Mouse (Mus musculus): ENCODE results near the gene Mphosph9. TPM values are rescaled to one million over a fixed set of nuclear protein-coding genes. Genes with fewer than 3 reads are reported as not detected.
"Not testable (repeated sequence)": the region's sequence is repeated elsewhere in the genome, so short reads cannot be mapped to it uniquely, and the experiment has no call there.

Mphosph9 gene
- polyA plus RNA-seq, 1 experiment from 2014 or later: 4.9 TPM

DNA sequence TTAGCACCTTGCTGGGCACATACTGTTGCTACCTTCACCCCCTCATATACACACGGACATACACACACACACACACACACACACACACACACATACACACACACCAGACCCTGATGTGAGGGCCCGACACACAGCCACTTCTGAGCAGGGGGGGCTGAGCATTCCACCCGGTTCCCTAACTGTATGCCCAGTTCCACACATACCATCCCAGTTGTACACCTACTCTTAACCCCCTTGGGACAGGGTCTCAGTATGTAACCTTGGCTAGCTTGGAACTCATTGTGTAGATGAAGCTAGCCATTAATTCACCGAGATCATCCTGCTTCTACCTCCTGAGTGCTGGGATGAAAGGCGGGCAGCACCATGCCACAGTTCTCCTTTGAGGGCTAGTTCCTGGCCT is 107.2 kb downstream of the Mphosph9 start:
- Histone ChIP-seq H3K9me3 (replicated peaks) (no peaks in the 10 kb centered on the region), H3K36me3 (replicated peaks) (no peaks in the 10 kb centered on the region), H3K4me2 (no peak overlapping the region), H3K27me3 (no peaks in the 10 kb centered on the region), H3K4me1 (replicated peaks) (peaks cover 32% of the 10 kb centered on the region), H3K27ac (replicated peaks) (no peak overlapping the region), H3K9ac (no peak overlapping the region), H3K4me3 (replicated peaks) (no peak overlapping the region)
- WGBS (ENCODE audit: insufficient replicate concordance): 83% methylated on average over 5 of the region's 5 CpGs
- no peak for ATAC-seq (ENCODE audit: insufficient read depth)

DNA sequence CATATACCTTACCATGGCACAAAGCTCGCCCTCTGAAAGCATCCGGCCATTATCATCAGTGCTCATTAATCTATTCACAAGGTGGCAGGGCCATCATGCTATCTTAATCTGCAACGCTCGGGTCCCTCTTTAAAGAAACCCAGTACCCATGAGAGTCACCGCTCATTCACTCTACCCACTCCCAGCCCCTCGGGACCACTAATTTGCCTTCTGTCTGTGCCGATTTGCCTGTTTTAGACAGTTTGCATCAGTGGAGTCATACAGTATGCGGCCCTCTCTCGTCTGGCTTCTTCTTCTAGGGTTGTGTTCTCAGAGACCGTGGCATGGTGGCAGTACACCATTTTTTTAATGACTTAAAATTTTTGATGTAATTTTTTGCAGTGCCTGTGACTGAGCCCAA is 108.3 kb downstream of the Mphosph9 start:
- no peak for ATAC-seq (ENCODE audit: insufficient read depth)

DNA sequence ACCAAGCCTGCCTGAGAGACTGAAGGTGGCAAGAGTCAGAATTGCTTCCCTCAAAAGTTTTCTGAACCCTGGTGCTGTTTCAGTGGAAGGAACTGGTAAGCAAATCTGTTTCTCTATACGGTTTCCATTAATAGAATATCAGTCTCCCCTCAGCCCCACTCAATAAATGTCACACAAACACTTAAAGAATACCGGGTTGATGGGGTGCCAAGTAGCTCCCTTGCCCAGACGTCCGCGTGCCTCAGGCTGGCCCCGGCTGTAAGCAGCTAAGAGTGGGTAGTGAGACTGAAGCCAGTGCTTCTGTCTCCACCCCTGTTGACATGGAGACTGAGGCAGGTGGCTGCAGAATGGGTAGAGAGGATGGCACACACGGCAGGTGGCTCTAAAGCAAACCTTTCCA is 108.8 kb downstream of the Mphosph9 start:
- Histone ChIP-seq H3K4me1 (replicated peaks) (peaks cover 34% of the 10 kb centered on the region), H3K27me3 (no peaks in the 10 kb centered on the region), H3K9me3 (replicated peaks) (no peaks in the 10 kb centered on the region), H3K4me3 (replicated peaks) (no peak overlapping the region), H3K36me3 (replicated peaks) (no peaks in the 10 kb centered on the region), H3K27ac (replicated peaks) (no peak overlapping the region), H3K9ac (no peak overlapping the region), H3K4me2 (no peak overlapping the region)
- ATAC-seq (ENCODE audit: insufficient read depth): no peak
- 75% methylated on average over 7 of the region's 7 CpGs for WGBS (ENCODE audit: insufficient replicate concordance)

More for the DNA sequence above, 108.3 kb downstream of the Mphosph9 start:
- Histone ChIP-seq H3K4me1 (replicated peaks) (peaks cover 32% of the 10 kb centered on the region), H3K4me3 (replicated peaks) (no peak overlapping the region), H3K27ac (replicated peaks) (no peak overlapping the region), H3K9me3 (replicated peaks) (no peaks in the 10 kb centered on the region), H3K4me2 (no peak overlapping the region), H3K9ac (no peak overlapping the region), H3K27me3 (no peaks in the 10 kb centered on the region), H3K36me3 (replicated peaks) (no peaks in the 10 kb centered on the region)
- whole genome bisulfite sequencing (ENCODE audit: insufficient replicate concordance): 73% methylated on average over 10 of the region's 10 CpGs

DNA sequence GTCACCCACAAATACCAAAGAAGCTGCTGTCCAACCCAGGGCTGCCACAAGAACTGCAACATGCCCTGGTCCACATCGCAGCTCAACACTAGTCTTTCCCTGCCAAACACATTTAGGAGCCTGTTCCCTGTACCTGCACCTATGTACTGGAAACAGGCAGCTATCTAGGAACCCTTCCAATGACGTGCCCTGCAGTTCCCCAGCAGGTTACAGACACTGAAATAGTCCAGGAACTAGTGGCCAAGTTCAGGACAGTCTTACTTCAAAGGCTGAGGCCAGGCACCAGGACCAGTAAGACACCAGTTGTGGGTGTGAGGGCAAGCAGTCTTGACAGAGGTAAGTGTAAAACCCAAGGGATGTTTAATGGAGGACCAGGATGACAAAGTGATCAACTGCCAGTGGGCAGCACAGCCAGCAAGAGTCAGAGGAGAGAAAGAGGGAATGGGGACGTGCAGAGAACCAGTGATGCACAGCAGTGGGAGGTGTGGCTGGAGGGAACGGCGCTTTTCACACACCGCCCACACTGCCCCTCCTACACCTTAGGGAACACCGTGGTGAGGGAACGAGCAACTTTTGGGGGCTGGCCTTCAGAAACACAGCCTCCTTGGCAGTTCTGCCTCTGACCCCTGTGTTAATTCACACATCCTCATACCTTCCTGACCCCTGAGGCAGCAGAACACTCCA is 110.1 kb downstream of the Mphosph9 start:
- H3K27ac ChIP-seq (replicated peaks): no peak overlapping the region
- ATAC-seq (ENCODE audit: insufficient read depth): no peak
- H3K9ac ChIP-seq: no peak overlapping the region
- H3K36me3 ChIP-seq (replicated peaks): no peaks in the 10 kb centered on the region
- WGBS (ENCODE audit: insufficient replicate concordance): 48% methylated on average over 8 of the region's 8 CpGs
- H3K27me3 ChIP-seq: no peaks in the 10 kb centered on the region
- peaks cover 44% of the 10 kb centered on the region for H3K4me1 ChIP-seq (replicated peaks)
- no peak overlapping the region for H3K4me3 ChIP-seq (replicated peaks)
- H3K4me2 ChIP-seq: no peak overlapping the region
- no peaks in the 10 kb centered on the region for H3K9me3 ChIP-seq (replicated peaks)

DNA sequence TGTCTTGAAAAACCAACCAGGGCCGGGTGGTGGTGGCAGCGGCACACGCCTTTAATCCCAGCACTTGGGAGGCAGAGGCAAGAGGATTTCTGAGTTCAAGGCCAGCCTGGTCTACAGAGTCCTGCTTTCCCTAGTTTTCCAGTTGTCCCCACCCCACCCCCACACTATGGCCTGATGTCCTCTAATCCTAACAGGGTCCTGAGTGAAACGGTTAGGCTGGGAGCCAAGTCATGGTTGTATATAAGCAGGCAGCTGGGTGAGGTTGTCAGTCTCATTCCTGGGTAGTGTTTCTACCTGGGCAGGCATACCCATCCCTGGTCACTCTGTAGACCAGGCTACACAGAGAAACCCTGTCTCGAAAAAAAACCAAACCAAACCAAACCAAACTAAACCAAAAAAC is 110.7 kb downstream of the Mphosph9 start:
- not testable (repeated sequence) for H3K27me3 ChIP-seq; H3K9ac ChIP-seq; H3K9me3 ChIP-seq (replicated peaks); ATAC-seq (ENCODE audit: insufficient read depth); H3K4me2 ChIP-seq; H3K4me3 ChIP-seq (replicated peaks); H3K27ac ChIP-seq (replicated peaks); H3K36me3 ChIP-seq (replicated peaks)
- peaks cover 39% of the 10 kb centered on the region for H3K4me1 ChIP-seq (replicated peaks)
- 73% methylated on average over 5 of the region's 5 CpGs for WGBS (ENCODE audit: insufficient replicate concordance)

DNA sequence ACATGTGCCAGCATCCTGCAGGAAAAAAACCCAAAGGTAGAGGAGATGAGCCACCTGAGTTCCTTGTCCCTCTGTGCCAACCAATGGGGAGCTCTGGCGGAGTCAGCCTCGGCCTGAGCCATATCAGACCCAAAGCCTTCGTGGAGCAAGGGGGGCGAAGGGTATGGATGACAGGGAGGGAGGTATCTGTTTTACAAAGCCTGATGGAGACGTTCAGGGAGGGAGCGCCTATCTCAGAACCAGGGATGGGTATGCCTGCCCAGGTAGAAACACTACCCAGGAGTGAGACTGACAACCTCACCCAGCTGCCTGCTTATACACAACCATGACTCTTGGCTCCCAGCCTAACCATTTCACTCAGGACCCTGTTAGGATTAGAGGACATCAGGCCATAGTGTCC is 111.4 kb downstream of the Mphosph9 start:
- Histone ChIP-seq H3K4me1 (replicated peaks) (peaks cover 37% of the 10 kb centered on the region), H3K9ac (no peak overlapping the region), H3K4me2 (no peak overlapping the region), H3K9me3 (replicated peaks) (no peaks in the 10 kb centered on the region), H3K27me3 (no peaks in the 10 kb centered on the region), H3K27ac (replicated peaks) (no peak overlapping the region), H3K4me3 (replicated peaks) (no peak overlapping the region), H3K36me3 (replicated peaks) (no peaks in the 10 kb centered on the region)
- no peak for ATAC-seq (ENCODE audit: insufficient read depth)
- 67% methylated on average over 6 of the region's 6 CpGs for WGBS (ENCODE audit: insufficient replicate concordance)

DNA sequence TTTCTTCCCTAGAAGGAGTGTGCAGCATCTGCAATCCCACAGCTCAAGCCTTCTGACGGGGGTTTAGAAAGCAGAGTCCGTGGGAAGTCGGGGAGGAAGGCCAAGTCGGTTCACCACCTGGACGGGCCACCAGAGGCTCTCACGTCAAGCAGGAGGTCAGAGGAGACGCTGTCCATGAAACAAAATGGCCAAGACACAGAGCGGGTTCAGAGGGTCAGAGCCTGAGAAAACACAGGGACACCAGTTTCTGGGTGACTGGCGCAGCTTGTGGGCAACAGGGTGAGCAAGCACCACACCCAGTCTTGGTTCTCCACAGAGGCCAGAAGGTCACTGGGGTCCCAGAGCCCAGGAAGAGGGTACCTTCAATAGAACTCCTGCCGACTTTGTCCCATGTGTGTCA is 112.1 kb downstream of the Mphosph9 start:
- 67% methylated on average over 10 of the region's 10 CpGs for WGBS (ENCODE audit: insufficient replicate concordance)
- Histone ChIP-seq H3K36me3 (replicated peaks) (no peaks in the 10 kb centered on the region), H3K4me2 (no peak overlapping the region), H3K9me3 (replicated peaks) (no peaks in the 10 kb centered on the region), H3K27ac (replicated peaks) (no peak overlapping the region), H3K4me1 (replicated peaks) (peaks cover 38% of the 10 kb centered on the region), H3K4me3 (replicated peaks) (no peak overlapping the region), H3K27me3 (no peaks in the 10 kb centered on the region), H3K9ac (no peak overlapping the region)
- no peak for ATAC-seq (ENCODE audit: insufficient read depth)

DNA sequence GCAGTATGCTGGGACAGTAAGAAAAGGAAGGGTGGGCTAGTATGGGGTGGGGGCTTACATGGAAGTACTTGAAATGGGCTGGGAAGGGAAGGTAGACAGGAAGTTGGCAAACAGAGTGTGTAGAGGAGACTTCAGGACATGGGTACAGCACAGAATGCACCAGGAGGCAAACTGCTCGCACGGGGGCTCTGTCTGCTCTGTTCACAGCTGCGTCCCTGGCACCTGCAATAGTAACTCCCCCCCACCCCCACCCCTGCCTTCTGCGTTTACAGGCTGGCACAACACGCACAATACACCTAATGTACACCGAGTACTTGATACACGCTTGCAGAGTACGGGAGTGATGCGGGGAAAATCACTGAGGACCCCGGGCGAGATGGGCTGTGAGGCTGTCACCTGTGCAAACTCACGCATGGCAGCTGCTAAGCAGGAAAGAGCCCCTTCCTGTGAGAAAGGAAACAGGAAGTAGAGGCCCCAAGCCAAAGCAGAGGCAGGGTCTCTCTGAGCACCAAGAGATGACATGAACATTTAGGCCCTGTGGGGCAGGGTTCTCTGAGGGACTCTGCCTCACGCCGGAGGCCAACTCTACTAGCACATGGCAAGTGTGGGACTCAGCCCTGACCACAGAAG is 113.1 kb downstream of the Mphosph9 start:
- H3K27me3 ChIP-seq: no peaks in the 10 kb centered on the region
- H3K9me3 ChIP-seq (replicated peaks): no peaks in the 10 kb centered on the region
- H3K27ac ChIP-seq (replicated peaks): peak overlapping the region; percentile 33; the same call in 1 of the 2 replicates
- H3K4me2 ChIP-seq: no peak overlapping the region
- no peaks in the 10 kb centered on the region for H3K36me3 ChIP-seq (replicated peaks)
- no peak overlapping the region for H3K4me3 ChIP-seq (replicated peaks)
- no peak overlapping the region for H3K9ac ChIP-seq
- ATAC-seq (ENCODE audit: insufficient read depth): no peak
- WGBS (ENCODE audit: insufficient replicate concordance): 50% methylated on average over 14 of the region's 14 CpGs
- peaks cover 48% of the 10 kb centered on the region for H3K4me1 ChIP-seq (replicated peaks)

DNA sequence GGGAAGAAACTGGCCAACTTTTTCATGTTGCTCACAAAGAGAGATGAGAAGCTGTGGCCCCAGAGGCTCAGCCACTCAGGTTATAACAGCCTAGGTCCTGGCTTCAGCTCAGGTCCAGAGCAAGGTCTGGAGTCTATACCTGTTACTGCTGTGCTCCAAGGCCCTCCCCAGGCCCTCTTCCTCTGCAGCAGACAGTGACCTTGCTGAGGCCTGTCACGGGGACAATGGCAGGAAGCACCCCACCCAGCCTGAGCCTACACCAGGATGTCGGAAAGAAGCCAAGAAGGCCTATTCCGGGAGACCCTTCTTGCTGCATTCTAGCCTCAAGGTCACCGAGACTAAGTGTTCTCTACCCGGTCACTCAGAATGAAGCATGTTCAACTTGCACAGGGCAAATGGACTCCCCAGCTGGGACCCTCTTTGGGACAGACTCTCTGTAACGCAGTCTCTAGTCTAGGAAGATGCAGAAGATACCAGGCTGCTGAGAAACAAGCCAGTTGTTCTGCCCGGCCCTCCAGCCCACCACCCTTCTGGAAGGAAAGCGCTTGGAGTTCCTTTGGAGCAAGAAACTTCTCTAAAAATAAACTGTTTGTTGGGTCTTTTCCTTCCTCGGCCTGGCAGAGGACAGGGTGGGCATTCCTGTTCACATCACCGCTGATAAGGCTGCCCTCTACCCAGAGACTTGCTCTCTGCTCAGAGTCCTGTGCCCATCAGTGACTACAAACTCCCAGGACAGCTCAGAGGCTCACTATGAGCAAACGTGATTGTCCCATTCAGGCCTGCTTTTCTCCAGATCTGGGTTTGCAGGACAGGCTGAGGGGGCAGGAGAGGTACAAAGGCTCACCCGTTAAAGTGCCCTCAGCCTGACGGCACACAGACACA is 113.9 kb downstream of the Mphosph9 start:
- no peaks in the 10 kb centered on the region for H3K27me3 ChIP-seq
- no peaks in the 10 kb centered on the region for H3K9me3 ChIP-seq (replicated peaks)
- H3K4me3 ChIP-seq (replicated peaks): no peak overlapping the region
- H3K4me2 ChIP-seq: no peak overlapping the region
- H3K9ac ChIP-seq: no peak overlapping the region
- H3K27ac ChIP-seq (replicated peaks): peak overlapping the region; percentile 29
- ATAC-seq (ENCODE audit: insufficient read depth): no peak
- WGBS (ENCODE audit: insufficient replicate concordance): 45% methylated on average over 13 of the region's 13 CpGs
- H3K36me3 ChIP-seq (replicated peaks): no peaks in the 10 kb centered on the region; the same call in 1 of the 2 replicates
- H3K4me1 ChIP-seq (replicated peaks): peaks cover 54% of the 10 kb centered on the region

DNA sequence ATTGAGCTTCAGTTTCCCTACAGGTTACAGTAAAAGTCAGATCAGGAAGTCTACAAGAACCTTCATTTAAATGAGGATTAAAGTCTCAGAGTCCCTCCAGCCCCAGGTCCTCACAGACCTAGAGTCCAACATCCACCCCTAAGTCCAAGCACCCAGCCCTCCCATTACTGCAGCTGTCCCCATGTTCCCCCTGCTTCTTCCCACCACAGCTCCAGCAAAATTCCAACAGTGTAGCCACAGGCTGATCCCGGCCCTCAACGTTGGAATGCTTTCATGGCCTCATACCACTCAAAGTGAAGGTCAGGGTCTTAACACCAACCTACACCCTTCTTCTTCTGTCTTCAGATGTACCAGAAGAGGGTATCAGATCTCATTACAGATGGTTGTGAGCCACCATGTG is 116.1 kb downstream of the Mphosph9 start:
- H3K9ac ChIP-seq: no peak overlapping the region
- no peak overlapping the region for H3K4me2 ChIP-seq
- H3K36me3 ChIP-seq (replicated peaks): no peaks in the 10 kb centered on the region; the same call in 1 of the 2 replicates
- H3K4me1 ChIP-seq (replicated peaks): peaks cover 70% of the 10 kb centered on the region
- H3K9me3 ChIP-seq (replicated peaks): no peaks in the 10 kb centered on the region
- no peaks in the 10 kb centered on the region for H3K27me3 ChIP-seq
- 71% methylated on average over 2 of the region's 2 CpGs for WGBS (ENCODE audit: insufficient replicate concordance)
- no peak overlapping the region for H3K27ac ChIP-seq (replicated peaks)
- no peak overlapping the region for H3K4me3 ChIP-seq (replicated peaks)
- ATAC-seq (ENCODE audit: insufficient read depth): no peak

DNA sequence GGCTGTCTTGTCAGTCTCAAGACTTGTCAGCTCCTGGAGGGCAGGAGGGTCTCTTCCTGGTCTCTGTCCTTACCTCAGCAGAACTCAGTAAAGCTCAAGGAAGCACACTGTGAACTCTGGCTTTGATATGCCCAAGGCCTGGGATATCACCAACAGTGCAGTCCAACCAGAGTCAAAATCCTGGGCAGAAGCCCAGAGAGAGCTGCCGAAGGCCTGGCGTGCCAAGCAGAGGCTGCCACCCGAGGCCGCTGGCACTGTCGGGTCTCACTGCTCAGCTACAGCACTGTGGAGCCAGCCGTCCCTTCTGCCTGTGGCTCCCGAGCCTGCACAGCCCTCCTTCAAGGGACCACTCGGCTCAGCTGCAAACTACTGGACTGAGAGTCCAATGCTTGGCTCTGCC is 116.5 kb downstream of the Mphosph9 start:
- no peak overlapping the region for H3K27ac ChIP-seq (replicated peaks)
- H3K27me3 ChIP-seq: no peaks in the 10 kb centered on the region
- no peak overlapping the region for H3K4me2 ChIP-seq
- WGBS (ENCODE audit: insufficient replicate concordance): 81% methylated on average over 8 of the region's 8 CpGs
- H3K9ac ChIP-seq: no peak overlapping the region
- no peak for ATAC-seq (ENCODE audit: insufficient read depth)
- H3K9me3 ChIP-seq (replicated peaks): no peaks in the 10 kb centered on the region
- H3K36me3 ChIP-seq (replicated peaks): no peaks in the 10 kb centered on the region; the same call in 1 of the 2 replicates
- peaks cover 74% of the 10 kb centered on the region for H3K4me1 ChIP-seq (replicated peaks)
- no peak overlapping the region for H3K4me3 ChIP-seq (replicated peaks)
